Mouse (Mus musculus) heart, postnatal 10 days (tissue): ENCODE measurements around the gene Itgb5. TPM values are rescaled to one million over a fixed set of nuclear protein-coding genes. Genes with fewer than 3 reads are reported as not detected.

Experiments used
- DNase-seq, 2 experiments: peaks; one replicate each; pipeline ENCODE4 v3.0.0; 2021
- intact Hi-C: fragments of 180-260 bp; cut with DNase I; formaldehyde crosslinking; loops from one replicate; pipeline ENCODE4 v1.15.1; 2025
- total RNA-seq, 2 experiments: library from RNA; stranded (reverse); gene quantifications; 2 replicates each; pipeline ENCODE4 v1.2.3; 2021

Gene Itgb5
- total RNA-seq, 2 experiments from 2014 or later = 83.0 to 85.0 TPM

DNA sequence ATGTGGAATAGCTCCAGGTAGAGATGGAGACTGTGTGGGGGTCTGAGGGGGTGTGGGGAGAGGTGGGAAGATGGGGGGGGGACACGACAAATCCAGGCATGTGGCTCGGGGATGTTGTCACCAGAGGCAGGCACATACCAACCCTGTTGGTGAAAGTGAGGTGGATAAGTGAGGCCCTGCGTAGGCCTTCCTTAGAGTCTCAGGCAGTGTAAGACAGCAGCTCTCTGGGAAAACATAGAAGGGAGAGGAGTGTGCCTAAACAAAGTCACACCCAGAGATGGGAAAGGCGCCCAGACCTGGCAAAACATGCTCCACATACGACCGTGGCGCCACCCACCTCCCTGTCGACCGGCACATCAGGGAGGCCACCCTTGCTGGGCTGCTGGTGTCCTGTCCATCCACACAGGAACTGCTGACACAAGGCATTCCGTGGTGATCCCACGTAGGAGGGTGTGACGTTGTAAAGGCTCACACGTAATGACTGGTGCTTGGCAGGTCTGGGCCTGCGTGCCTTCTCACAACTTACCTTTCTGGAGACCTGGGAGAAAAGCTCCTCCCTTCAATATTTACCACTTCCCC lies 42.5 kb downstream of the Itgb5 start:
- no peak for DNase-seq
- intact Hi-C loops = no loop called here

DNA sequence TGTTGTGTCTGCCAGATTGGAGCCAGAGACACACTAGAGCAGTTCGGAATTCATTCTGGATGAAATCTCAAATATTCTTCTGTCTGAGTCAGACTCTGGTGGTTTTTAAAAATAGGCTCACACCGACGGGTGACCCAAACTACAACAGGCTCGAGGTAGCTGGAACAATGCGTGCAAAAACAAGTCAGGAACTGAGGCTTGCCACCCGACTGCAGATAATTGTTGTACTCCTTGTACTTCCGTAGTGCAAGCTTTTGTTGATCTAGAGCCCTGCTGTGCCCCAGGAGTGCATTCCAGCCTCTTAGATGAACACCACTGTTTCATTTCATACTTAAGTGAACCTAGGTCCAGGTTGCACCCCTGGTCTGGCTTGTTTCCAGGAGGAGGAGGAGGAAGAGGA lies 43.8 kb downstream of the Itgb5 start:
- intact Hi-C loops = no loop called here
- peak in 1 of 2 experiments; percentile 28 for DNase-seq

DNA sequence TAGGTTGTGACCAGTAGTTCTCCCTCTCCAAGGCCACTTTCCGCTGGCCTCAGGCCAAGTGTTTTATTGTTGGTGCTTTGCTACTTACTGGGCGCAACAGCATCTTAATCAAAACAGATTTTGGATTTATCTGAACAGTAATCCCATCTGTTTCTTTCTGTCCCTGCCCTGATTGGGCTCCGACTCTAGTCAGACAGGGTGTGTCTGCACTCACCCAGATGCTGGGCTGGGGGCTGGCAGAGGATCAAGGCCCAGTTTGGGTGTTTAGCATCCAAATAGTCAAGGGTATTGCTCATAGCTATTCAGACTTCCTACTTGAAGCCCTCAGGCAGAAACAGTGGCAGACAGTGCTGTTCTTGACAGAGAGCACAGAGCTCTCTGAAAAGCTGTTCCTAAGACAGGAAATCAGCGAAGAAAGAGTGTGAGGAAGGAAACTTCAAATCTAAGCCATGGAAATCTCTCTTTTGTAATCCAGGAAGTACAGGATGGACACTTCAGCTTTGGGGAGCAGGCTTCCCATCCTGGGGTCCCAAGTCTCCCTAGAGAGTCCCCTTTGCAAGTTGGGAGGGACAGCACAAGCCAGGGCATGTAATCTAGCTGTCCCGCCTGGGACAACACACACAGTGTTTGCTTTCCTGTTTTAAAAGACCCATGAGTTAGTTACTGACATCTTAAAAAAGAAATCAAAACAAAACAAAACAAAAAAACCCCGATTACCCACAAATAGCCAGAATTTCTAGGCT lies 48.7 kb downstream of the Itgb5 start:
- intact Hi-C loops = no loop called here
- DNase-seq = peak; percentile 70 to 71

DNA sequence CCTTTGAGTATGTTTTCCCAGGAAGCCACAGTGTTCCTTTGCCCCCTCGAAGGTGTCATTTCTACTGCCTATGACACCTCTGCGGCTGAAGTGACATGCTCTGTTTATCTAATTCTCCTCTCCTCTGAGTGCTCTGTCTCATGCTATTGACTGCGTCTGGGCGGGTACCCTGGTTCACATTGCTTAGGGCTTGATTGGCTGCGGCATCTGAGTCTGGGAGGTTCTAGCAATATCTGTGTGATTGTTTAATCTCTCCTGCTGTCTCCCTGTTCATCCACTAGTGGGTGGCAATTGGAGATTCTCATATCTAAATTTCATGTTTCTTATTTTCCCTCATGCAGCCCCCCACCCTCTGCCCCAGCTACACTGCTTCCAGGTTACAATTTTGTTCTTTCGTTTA lies 49.6 kb downstream of the Itgb5 start:
- DNase-seq = no peak
- intact Hi-C loops = no loop called here

DNA sequence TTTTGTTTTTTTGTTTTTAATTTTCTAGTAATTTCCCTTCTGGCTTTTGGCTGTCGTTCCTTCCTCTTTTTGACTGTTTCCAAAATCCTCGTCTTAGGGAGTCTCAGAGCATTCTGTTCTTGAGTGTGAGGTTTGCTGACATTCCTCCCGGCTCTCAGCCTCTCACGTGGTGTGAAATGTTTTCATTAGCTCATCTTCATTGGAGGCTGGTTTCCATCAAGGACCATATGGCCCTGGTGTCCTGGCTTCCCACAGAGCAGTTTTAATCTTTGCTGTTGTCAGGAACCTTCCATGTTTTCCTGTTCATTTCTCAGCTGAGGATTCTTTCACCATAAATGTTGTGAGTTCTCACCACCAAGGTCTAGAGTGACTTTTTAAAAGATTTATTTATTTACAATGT lies 50.1 kb downstream of the Itgb5 start:
- intact Hi-C loops = no loop called here
- DNase-seq = peak; percentile 45 to 50

DNA sequence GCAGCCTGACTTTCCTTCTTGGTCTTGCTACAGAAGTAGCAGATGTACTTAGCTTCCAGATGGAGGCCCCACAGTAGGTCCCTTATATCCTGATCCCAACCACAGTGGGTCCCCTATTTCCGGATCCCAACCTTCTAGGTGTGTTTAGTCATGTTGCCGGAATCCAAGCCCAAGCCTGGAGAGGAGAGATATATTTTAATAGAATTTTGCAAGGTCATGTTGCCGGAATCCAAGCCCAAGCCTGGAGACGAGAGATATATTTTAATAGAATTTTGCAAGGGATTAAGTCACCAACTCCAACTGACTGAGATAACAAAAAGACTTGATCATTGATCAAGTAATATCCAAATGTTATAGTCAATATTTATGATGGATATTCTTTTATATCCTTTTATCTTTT lies 51.3 kb downstream of the Itgb5 start:
- no peak for DNase-seq
- intact Hi-C loops = no loop called here

DNA sequence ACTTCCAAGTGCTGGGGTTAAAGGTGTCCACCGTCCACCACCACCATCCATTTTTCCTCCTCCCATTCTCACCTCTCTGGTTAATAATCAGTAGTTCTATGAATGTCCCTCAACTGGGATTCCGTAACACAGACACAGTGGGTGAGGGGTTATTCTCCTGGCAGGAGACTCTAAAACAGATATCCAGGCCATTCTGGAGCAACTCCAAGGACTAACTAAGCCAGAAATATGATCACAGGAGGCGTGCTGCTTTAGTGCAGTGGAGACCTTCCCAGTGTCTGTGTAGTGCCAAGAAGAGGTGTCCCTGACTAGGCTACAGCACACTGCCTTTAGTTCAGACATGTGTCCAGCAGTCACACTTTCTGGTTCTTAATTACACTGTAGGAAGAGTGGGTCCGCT lies 53.1 kb downstream of the Itgb5 start:
- DNase-seq = peak; percentile 88 to 89
- intact Hi-C loops = no loop called here

DNA sequence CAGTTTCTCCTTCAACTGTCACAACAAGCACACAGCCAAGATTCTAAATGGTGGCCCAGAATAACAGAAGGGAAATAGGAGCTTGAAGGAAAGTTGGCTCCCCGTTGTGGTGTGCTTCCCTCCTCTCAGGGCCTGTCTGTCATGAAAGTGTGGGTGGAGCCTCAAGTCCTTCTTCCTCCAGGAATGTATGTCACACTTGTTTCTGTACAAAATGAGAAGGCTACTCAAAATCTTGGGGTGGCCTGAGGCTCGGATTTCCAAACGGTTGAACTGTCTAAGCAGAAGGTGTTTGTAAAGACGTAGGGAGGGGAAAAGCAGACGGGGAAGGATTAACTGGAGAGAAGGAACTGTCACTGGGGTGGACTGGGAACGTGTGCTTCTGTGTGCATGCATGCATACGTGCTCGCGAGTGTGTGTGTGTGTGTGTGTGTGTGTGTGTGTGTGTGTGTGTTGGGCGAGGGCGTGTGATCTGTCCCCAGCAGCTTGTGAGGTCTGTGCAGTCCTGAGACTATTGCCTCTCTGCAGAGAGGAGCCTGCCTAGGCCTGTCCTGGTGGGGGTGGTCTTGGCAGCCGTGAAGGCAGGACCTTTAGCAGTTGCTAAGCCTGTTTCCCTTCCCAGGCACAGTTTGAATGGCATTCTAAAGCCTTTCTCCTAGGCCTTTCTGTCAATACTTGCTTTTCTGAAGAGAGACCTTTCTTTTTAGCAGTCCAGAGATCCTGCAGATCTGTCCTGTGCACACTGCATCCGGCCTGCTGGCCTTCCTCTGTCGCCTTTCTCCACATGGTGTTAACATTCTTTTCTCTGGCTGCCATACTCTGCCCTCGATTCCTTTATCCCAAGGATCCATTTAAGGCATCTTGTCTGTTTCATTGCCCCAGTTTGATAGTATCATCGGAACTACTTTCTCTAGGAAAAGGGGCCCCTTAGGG lies 53.8 kb downstream of the Itgb5 start:
- intact Hi-C loops = no loop called here
- peak; percentile 50 to 55 for DNase-seq

DNA sequence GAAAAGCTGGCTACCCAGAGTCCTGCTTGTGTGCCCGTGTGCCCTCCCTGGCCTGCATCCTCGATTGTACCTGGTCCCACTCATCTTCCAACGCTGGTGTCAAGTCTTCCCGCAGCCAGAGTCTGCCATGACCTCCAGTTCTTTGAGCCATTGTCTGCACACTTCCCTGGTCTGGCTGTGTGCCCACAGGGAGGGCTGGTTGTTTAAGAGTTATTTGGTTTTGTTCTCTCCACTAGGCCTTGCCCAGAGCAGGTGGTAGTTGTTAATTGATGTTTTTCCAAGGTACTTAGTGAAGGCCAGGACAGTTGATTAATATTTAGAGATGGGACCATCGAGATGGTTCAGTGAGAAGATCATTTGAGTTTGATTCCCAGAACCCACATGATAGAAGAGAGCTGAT lies 54.7 kb downstream of the Itgb5 start:
- intact Hi-C loops = no loop called here
- no peak for DNase-seq

DNA sequence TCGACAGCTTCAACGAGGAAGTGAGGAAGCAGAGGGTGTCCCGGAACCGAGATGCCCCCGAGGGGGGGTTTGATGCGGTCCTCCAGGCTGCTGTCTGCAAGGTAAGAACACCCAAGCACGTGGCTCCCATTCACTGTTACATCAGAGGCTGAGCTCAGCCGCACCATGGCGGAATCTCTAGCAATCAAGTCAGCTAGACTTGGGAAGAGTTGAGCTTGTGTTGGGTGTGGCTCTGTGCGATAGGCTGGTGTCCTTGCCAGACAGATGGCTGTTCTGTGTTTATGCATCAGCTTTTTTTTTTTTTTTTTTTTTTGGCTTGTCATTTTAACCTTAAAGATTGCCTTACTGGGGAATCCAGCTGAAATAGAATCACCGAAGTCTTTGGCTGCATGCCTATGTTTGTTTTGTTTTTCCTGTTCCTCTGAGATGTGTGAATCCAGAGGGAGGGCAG lies 55.6 kb downstream of the Itgb5 start:
- peak; percentile 53 to 54 for DNase-seq
- intact Hi-C loops = loop anchor here (5.0 kb wide), 1 partner anchor 37 kb away; no protein-coding TSS in a partner anchor

DNA sequence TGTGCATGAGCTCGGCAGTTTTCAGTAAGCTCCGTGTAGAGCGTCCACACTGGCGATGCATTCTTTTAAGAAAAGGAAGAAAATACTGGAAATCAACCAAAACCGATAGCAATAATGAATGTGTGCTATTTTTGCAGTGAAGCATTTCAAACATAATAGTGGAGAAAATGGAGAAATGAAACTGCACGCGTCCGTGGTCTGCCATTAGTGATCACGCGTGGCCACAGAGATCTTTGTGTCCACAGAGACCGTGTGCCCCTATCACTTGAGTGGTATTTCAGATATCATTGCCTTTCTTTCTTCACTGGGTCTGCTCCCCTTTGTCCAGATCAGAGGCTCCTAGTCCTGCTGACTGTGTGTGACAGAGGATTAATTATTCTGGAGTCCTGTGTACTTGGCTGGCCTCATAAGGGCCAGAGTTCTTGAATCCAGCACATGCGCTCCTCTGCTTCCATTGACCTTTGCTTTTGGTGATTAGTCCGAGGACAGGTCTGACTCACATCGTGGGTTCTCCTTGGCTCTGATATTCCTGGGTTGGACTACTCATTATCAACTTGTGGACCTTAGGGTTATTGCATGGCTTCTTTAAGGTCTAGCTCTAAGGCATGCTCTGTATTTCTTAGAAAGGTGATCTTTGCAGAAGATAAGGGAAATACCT lies 56.3 kb downstream of the Itgb5 start:
- intact Hi-C loops = loop anchor here (5.0 kb wide), 1 partner anchor 37 kb away; no protein-coding TSS in a partner anchor
- DNase-seq = no peak

DNA sequence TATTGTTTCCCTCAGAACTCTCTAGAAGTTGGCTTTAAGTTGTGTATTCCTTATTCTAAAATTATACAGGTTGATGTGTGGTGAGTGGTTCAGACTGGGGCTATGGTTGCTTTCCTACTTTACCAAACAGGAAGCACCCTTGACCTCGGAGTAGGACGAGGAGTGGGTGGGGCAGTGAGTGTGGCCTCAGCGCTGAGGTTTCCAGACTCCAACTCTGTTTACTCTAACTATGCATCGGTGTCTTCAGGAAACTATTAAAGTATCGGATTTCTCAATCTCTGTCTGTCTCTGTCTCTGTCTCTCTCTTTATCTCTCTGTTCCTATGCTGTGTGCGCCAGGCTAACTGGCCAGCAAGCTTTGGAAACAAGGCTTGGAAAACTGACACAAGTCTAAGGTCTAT lies 57.2 kb downstream of the Itgb5 start:
- no peak for DNase-seq
- intact Hi-C loops = loop anchor here (5.0 kb wide), 1 partner anchor 36 kb away; no protein-coding TSS in a partner anchor

DNA sequence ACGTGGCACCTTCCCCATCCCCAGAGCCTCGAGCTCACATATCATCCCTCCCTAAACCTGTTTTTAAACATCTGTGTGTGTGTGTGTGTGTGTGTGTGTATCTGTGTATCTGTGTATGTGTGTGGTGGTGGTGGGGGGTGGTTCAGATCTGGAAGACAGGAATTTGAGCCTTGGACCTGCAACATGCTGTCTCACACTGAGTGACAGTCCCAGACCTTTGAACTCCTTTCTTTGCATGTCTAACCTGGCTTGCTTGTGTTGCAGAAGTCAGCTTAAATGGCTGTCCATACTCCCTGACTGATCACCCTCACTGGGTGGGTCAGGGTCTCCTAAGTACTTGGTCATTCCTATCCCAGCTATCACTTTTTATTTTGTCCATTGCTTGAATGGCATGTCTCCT lies 58.5 kb downstream of the Itgb5 start:
- no peak for DNase-seq
- intact Hi-C loops = loop anchor here (5.0 kb wide), 1 partner anchor 34 kb away; no protein-coding TSS in a partner anchor

DNA sequence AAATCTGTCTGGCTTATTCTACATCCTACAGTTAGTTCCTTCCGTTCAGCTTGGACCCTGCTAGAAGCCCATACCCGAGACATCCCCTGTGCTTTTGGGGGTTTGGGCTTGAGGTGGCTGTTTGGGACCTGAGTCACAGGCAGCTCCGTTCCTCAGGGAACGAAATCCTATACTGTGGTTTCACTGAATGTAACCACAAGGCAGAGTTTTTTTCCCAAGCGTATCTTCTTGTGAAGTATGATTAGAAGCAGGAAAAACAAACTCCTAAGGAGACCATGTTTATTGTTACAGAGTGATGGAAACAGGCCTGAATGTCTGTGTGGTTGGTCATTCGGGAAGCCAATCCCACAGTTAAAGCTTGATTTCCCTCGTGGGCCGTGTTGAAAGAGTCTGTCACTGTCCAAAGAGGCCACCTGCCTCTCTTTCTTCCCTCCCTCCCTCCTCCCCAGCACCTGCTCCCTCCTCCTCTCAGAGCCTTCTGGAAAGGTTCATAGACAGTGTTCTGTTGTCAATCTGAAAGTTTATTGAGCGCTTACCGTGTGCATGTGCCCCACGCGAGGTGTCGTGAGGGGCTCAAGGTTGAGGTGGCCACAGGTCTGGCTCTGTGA lies 59.6 kb downstream of the Itgb5 start:
- DNase-seq = no peak
- intact Hi-C loops = loop anchor here (5.0 kb wide), 1 partner anchor 33 kb away; no protein-coding TSS in a partner anchor

DNA sequence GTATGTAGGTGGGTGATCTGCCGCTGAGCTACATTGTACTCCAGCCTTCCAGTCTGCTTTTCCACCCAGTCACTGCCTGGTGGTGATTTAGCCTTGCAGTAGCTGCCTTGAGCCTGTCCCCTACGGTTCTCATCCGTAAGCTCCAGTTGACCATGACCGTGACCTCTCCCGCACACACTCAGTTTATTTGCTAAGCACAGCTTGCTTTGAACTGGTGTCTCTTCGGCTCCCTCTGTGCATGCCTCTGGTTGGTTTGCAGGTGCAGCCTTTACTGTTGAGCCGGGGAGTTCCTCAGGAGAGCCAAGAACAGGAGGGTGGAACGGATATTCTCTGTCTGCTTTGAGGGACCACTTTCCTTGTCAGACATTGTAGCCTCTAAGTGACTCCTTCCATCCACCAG lies 61.6 kb downstream of the Itgb5 start:
- DNase-seq = no peak
- intact Hi-C loops = loop anchor here (2.0 kb wide), 2 partner anchors 50 to 58 kb away; no protein-coding TSS in a partner anchor

DNA sequence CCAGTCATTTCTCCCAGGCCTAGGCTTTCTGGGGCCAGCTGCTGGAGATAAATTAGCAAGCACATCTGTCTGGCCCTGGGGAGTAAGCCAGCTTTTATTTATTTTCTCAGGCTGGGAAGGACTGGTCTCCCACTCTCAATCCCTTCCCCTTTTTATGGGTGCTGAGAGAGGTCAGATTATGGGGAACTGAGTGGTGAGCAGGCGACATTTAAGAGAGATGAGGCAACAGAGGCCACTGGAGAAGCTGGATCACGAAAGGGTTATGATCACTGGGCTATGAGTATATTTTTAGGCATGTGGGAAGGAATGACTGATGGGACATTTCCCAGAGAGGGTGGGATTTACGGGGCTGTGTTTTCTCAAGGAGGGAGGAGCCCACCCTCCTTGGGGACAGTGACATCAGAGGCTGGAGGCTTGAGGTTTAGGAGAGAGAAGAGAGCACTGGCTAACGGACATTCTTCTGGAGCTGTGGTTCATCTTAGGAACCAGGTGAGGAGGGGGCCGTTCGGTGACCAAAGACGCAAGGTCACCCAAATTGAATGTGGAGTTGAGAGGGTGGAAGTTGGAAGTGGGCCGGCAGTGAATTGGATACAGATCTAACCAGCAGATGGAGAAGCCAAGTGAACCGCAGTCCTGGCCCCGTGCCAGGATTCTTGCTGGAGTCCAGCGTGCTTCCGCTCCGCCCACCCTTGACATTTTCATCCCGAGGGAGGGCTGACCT lies 62.3 kb downstream of the Itgb5 start:
- intact Hi-C loops = loop anchor here (2.0 kb wide), 2 partner anchors 49 to 59 kb away; no protein-coding TSS in a partner anchor
- peak; percentile 91 to 94 for DNase-seq

DNA sequence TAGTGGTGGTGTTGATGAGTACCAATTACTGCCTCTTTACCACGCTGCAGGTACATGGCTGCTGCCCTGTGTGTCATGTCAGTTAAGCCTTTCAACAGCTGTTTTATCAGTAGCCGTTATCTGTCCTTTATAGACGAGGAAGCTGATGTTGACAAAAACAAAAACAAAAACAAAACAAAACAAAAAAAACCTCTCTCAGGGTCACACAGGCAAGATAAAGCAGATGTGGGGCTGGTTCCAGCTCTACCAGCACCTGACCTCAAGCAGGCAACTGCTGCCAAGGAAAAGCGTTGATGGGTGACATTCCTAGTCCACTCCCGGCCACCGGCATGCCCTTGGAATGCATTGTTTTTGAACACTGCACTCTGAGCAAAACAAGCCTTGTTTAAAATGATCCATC lies 63.1 kb downstream of the Itgb5 start:
- intact Hi-C loops = no loop called here
- peak; percentile 77 to 79 for DNase-seq

DNA sequence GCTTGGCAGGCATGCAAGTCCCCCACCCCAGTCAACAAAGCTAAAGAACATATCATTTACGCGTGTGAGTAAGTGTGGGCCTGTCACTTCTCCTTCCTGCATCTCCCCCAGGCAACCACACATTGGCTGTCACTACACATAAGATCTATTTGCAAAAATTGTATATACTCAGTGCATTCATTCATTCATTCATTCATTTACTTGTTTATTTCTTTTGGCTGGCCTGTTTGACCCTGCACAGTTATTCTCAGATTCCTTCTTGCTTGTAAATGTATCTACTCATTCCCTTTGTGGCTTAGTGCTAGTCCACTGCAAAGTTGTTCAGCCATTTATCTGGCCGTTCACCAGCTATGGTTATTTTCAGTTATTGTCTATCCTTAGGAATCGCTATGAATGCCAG lies 64.3 kb downstream of the Itgb5 start:
- intact Hi-C loops = no loop called here
- DNase-seq = no peak

DNA sequence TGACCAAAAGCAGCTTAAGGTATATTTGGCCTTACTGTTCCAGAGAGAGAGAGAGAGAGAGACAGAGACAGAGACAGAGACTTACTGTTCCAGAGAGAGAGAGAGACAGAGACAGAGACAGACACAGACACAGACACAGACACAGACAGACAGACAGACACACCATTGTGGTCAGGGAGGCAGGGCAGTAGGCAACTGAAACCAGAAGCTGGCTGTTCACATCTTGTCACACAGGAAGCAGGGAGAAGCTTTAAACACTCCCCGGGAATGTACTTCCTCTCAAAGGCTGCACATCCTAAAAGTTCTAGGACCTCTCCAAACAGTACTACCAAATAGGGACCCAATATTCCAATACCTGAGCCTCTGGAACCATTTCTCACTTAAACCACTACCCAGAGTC lies 65.0 kb downstream of the Itgb5 start:
- no peak for DNase-seq
- intact Hi-C loops = no loop called here
